Mouse (Mus musculus) CH12.LX (cell line): ENCODE data around the gene Wipf1.

Source experiments
- CTCF ChIP-seq, 2 experiments: IDR thresholded peaks in 1 of 2; conservative IDR thresholded peaks in 1 of 2; 2 replicates each; pipeline ENCODE4 v1.5.1; 2011 to 2012; ENCODE audit warnings: low read depth in 2 of 2, low read length in 2 of 2, improper control_type of control experiment in 1 of 2, inconsistent platforms in 1 of 2, mild to moderate bottlenecking in 1 of 2, moderate library complexity in 1 of 2
- E2F4 ChIP-seq: IDR thresholded peaks from 2 replicates; pipeline ENCODE4 v1.6.1; 2011; ENCODE audit warnings: low read depth, low read length, improper control_type of control experiment; ENCODE audit not compliant: insufficient replicate concordance
- EP300 ChIP-seq: IDR thresholded peaks from 2 replicates; pipeline ENCODE4 v1.6.1; 2011; ENCODE audit warnings: low read length, improper control_type of control experiment
- MYC ChIP-seq: IDR thresholded peaks from 2 replicates; pipeline ENCODE4 v1.6.1; 2011; ENCODE audit warnings: low read depth, mild to moderate bottlenecking, improper control_type of control experiment, low read length
- POLR2A ChIP-seq: IDR thresholded peaks from 2 replicates; pipeline ENCODE4 v1.6.1; 2011; ENCODE audit warnings: low read depth, mild to moderate bottlenecking, improper control_type of control experiment, low read length
- ZC3H11A ChIP-seq: IDR thresholded peaks from 2 replicates; pipeline ENCODE4 v1.6.1; 2012; ENCODE audit warnings: low read depth, mild to moderate bottlenecking, inconsistent platforms, low read length, improper control_type of control experiment

DNA sequence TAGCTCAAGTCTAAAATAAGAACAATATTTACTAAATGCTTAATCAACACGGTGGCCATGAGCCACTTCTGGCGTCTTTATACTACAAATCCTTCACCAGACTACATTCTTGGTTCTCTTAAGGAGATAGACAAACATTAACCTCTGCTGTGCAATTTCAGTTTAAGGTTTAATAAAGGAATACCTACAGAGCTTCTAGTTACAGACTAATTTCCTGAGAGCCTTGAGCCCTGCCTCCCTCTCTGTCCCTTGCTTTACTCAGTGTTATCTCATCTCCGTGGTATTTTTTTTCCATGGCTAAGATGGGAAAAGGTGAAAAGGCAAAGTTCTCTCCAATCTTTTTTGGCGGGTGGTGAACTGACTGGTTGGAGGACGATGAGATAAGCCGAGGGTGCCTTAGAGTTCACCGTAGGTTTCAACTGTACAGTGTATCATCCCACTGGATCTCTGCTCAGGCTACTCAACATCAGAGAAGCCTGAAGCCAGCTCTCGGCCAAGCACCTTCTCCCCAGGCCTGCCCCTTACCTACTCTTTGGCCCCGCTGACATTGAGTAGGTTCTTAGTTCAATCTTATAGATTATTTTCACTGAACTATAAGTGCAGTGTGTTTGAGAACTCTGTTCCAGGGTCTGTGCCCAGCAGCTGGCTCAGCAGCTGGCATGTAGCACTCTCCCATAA, 149.1 kb downstream of the Wipf1 start:
- no peak for TF ChIP-seq E2F4
- no peak for TF ChIP-seq CTCF (conservative IDR thresholded peaks at IDR 0.05 in 1 of 2, IDR thresholded peaks at IDR 0.05 in 1 of 2; ENCODE audit: low read depth in 2 of 2, low read length in 2 of 2)
- TF ChIP-seq MYC, result no peak
- TF ChIP-seq ZC3H11A, result no peak
- TF ChIP-seq POLR2A, result no peak
- no peak for TF ChIP-seq EP300
